In genomic region chr14:106162331-106162730, GRCm38 (mm10) we compare ENCODE assay signal across 25 mouse cellular contexts. TPM values are rescaled to one million over a fixed set of nuclear protein-coding genes. Genes with fewer than 3 reads are reported as not detected.
DNase-seq lines count a peak whose midpoint lies in the region; ATAC-seq lines count a peak whose summit lies in the region.
"Had no signal": no experiment of that assay in that cellular context is flagged by ENCODE, and none has a peak within 500 bp of the region (broad histone marks: within the 10 kb centered on the region; RNA-seq: fewer than 3 reads in every experiment).

No protein-coding gene starts in this region.

- no peak for ATAC-seq in hindbrain, embryonic 14.5 days (ENCODE audit: low FRiP score)
- ATAC-seq in hindbrain, embryonic 13.5 days (ENCODE audit: low FRiP score): no peak
- ATAC-seq: forebrain, embryonic 15.5 days; inflammation-experienced regulatory T-cells, adult 6 months had no signal

- no peak overlapping the region for H3K4me2 ChIP-seq in hindbrain, embryonic 14.5 days (replicated peaks)
- no peak overlapping the region for H3K4me2 ChIP-seq in hindbrain, embryonic 13.5 days
- H3K4me2 ChIP-seq: forebrain, embryonic 15.5 days; heart, embryonic 13.5 days; limb, embryonic 15.5 days; neural tube, embryonic 12.5 days had no signal

- no peaks in the 10 kb centered on the region for H3K36me3 ChIP-seq in hindbrain, embryonic 14.5 days (replicated peaks; ENCODE audit: control insufficient read depth, insufficient read depth)
- no peaks in the 10 kb centered on the region for H3K36me3 ChIP-seq in hindbrain, embryonic 13.5 days
- H3K36me3 ChIP-seq: forebrain, embryonic 15.5 days; heart, embryonic 13.5 days; hindbrain, embryonic 10.5 days; limb, embryonic 15.5 days; neural tube, embryonic 12.5 days had no signal

- H3K9ac ChIP-seq in hindbrain, embryonic 14.5 days: no peak overlapping the region
- H3K9ac ChIP-seq in hindbrain, embryonic 13.5 days: no peak overlapping the region
- H3K9ac ChIP-seq: forebrain, embryonic 15.5 days; heart, embryonic 13.5 days; limb, embryonic 15.5 days; neural tube, embryonic 12.5 days had no signal

- 75% methylated on average over 3 of the region's 3 CpGs for WGBS in hindbrain, embryonic 14.5 days
- 72% methylated on average over 3 of the region's 3 CpGs for WGBS in hindbrain, embryonic 13.5 days

- no peak overlapping the region for H3K4me3 ChIP-seq in hindbrain, embryonic 14.5 days (replicated peaks; ENCODE audit: low read length)
- no peak overlapping the region for H3K4me3 ChIP-seq in hindbrain, embryonic 13.5 days
- H3K4me3 ChIP-seq: forebrain, embryonic 15.5 days; heart, embryonic 13.5 days; hindbrain, embryonic 10.5 days; limb, embryonic 15.5 days; neural tube, embryonic 12.5 days had no signal

- H3K9me3 ChIP-seq in hindbrain, embryonic 14.5 days (ENCODE audit: control insufficient read depth, low read length): no peaks in the 10 kb centered on the region
- H3K9me3 ChIP-seq in hindbrain, embryonic 13.5 days: no peaks in the 10 kb centered on the region
- H3K9me3 ChIP-seq: forebrain, embryonic 15.5 days; heart, embryonic 13.5 days; hindbrain, embryonic 10.5 days; limb, embryonic 15.5 days; neural tube, embryonic 12.5 days had no signal

- H3K27ac ChIP-seq in hindbrain, embryonic 14.5 days: no peak overlapping the region
- no peak overlapping the region for H3K27ac ChIP-seq in hindbrain, embryonic 13.5 days
- H3K27ac ChIP-seq: forebrain, embryonic 15.5 days; heart, embryonic 13.5 days; hindbrain, embryonic 10.5 days; limb, embryonic 15.5 days; neural tube, embryonic 12.5 days had no signal

- peak; percentile 27 for DNase-seq in adrenal gland, adult 2 months
- DNase-seq in adrenal gland, adult 8-10 months: no peak
- DNase-seq in gastrocnemius, adult 18-20 months (ENCODE audit: low spot score): peak; percentile 34
- DNase-seq in gastrocnemius, adult 8-10 months (ENCODE audit: low spot score in 2 of 2): no peak
- DNase-seq in lung, postnatal 36 days: peak; percentile 2
- DNase-seq in lung, postnatal 25 days (ENCODE audit: low spot score): no peak
- no peak for DNase-seq in hindbrain, embryonic 14.5 days (ENCODE audit: low spot score)
- DNase-seq: kidney, adult 8-10 months; kidney, postnatal 25 days; lung, postnatal 10 days; right cerebral cortex, postnatal 14 days had no signal

- no peaks in the 10 kb centered on the region for H3K4me1 ChIP-seq in hindbrain, embryonic 14.5 days (replicated peaks; ENCODE audit: control insufficient read depth, insufficient read depth, low read length)
- H3K4me1 ChIP-seq in hindbrain, embryonic 13.5 days (replicated peaks): no peaks in the 10 kb centered on the region
- H3K4me1 ChIP-seq: forebrain, embryonic 15.5 days; heart, embryonic 13.5 days; hindbrain, embryonic 10.5 days; neural tube, embryonic 12.5 days had no signal

- H3K27me3 ChIP-seq in hindbrain, embryonic 14.5 days (ENCODE audit: control insufficient read depth, insufficient read depth, low read length): no peaks in the 10 kb centered on the region
- H3K27me3 ChIP-seq in hindbrain, embryonic 13.5 days: no peaks in the 10 kb centered on the region
- H3K27me3 ChIP-seq: forebrain, embryonic 15.5 days; heart, embryonic 13.5 days; limb, embryonic 15.5 days; neural tube, embryonic 12.5 days had no signal

RNA-seq across cellular contexts. Expression of gene Trim52, which starts 56.3 kb away (rescaled TPM):
- not detected for total RNA-seq in adrenal gland, adult 2 months (2021)
- polyA plus RNA-seq in adrenal gland, adult 2 months (2012; rRNA removed): not detected in 2 replicates
- not detected for total RNA-seq in adrenal gland, adult 8-10 months (2022)
- not detected for total RNA-seq in gastrocnemius, adult 18-20 months (2021)
- total RNA-seq in gastrocnemius, adult 8-10 months (2022): not detected
- not detected in 2 replicates for polyA plus RNA-seq in hindbrain, embryonic 14.5 days (2014; fragmentation: Nextera tagmentation; extraction: Ambion mirVana)
- not detected in 2 replicates for polyA plus RNA-seq in hindbrain, embryonic 13.5 days (2015; fragmentation: Nextera tagmentation; extraction: Ambion mirVana)
- total RNA-seq: layer of hippocampus, postnatal 10 days; left cerebral cortex, postnatal 10 days; MEL had no signal
- polyA plus RNA-seq: cerebellum, adult 2 months; forebrain, embryonic 15.5 days; heart, embryonic 13.5 days; hindbrain, embryonic 10.5 days; inflammation-experienced regulatory T-cells, adult 6 months; limb, embryonic 15.5 days; liver, embryonic 16.5 days; neural tube, embryonic 12.5 days; stomach, embryonic 16.5 days; thymus, postnatal 0 days had no signal

Comparison
In these comparisons a context has a peak if more than half of its experiments do, and no peak if none do; other contexts are left out.
1. DNase-seq: peak in adrenal gland, adult 2 months (single experiment), gastrocnemius, adult 18-20 months (single experiment) and lung, postnatal 36 days (single experiment); none in adrenal gland, adult 8-10 months (single experiment), gastrocnemius, adult 8-10 months (0 of 2), lung, postnatal 25 days (single experiment) and hindbrain, embryonic 14.5 days (single experiment).